Mouse (Mus musculus): Measurements from ENCODE around the gene Pdgfd. TPM values are rescaled to one million over a fixed set of nuclear protein-coding genes. Genes with fewer than 3 reads are reported as not detected.

Gene Pdgfd
- polyA plus RNA-seq (2015; fragmentation: Illumina TruSeq; extraction: RNeasy Lipid Tissue Mini Kit (QIAGEN cat#74804); ENCODE audit: low read depth, low replicate concordance) = 6.6 TPM

DNA sequence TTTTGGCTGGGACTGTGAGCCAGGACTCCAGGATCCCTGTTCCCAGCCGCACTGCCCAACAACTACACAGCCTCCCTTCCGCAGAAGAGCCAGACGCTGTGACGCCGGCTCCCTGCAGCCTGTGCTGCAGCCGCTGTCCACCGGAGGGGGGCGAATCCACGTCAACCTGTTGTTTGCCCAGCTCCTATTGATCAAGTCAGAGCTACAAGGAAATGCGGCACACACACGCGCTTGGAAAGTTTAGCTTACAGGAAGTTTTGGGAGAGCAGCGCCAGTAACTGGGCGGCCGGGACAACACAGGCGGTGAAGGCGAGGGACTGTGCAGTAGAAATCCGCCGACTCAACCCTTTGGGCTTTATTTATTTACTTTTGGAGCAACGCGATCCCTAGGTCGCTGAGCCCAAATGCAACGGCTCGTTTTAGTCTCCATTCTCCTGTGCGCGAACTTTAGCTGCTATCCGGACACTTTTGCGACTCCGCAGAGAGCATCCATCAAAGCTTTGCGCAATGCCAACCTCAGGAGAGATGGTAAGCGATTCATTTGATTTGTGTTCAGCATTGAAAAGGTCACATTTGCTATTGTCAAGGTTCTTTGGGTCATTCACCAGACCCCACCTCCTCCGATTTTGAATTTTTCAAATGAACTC is at the start of gene Pdgfd:
Gene Pdgfd, plus strand, starts transcription at position 194 of the 647 bp plus-strand sequence.

DNA sequence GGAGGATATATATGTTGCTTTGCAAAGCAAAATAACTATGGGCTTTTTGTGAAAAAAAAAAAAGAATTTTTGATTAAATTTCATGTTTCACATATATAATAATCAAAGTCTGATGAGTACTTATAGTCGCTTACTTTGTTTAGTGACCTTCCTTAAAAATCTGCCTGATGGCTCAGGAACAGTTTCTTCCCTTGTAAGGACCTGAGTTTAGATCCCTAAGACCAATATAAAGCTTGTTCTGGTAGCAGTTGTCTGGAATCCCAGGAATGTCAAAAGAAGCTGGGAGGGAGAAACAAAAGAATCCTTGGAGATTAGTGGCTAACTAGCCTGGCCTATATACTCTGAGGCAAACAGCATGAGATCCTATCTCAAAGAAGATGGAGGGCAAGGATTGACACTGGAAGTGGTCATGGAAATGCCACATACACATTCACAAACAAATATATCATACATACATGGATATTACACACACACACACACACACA is 101.5 kb downstream of the Pdgfd start, which contains the start of gene Ddi1:
Gene Ddi1, minus strand, starts transcription at position 51 of the 485 bp plus-strand sequence.

Other genes with a start within 250 kb of the Pdgfd start
- not detected for gene Ddi1, start 101.3 kb downstream of the Pdgfd start, polyA plus RNA-seq (2015; fragmentation: Illumina TruSeq; extraction: RNeasy Lipid Tissue Mini Kit (QIAGEN cat#74804); ENCODE audit: low read depth, low replicate concordance)